Comparison of ENCODE assay signal across 9 mouse cellular contexts in genomic region chr11:84523321-84523831, GRCm38 (mm10). TPM values are rescaled to one million over a fixed set of nuclear protein-coding genes. Genes with fewer than 3 reads are reported as not detected.
DNase-seq lines count a peak whose midpoint lies in the region; ATAC-seq lines count a peak whose summit lies in the region.
"Had no signal": no experiment of that assay in that cellular context is flagged by ENCODE, and none has a peak within 500 bp of the region (broad histone marks: within the 10 kb centered on the region; RNA-seq: fewer than 3 reads in every experiment).

No protein-coding gene starts in this region.

- WGBS in heart, embryonic 13.5 days: 1% methylated on average over 16 of the region's 16 CpGs
- WGBS in heart, embryonic 15.5 days: 2% methylated on average over 16 of the region's 16 CpGs
- WGBS in midbrain, embryonic 12.5 days: under 1% methylated on average over 16 of the region's 16 CpGs

- H3K36me3 ChIP-seq in heart, embryonic 13.5 days: no peaks in the 10 kb centered on the region
- no peaks in the 10 kb centered on the region for H3K36me3 ChIP-seq in heart, embryonic 15.5 days
- H3K36me3 ChIP-seq in midbrain, embryonic 12.5 days: no peaks in the 10 kb centered on the region
- H3K36me3 ChIP-seq: limb, embryonic 15.5 days had no signal

- peak overlapping the region; percentile 81 for H3K4me2 ChIP-seq in heart, embryonic 13.5 days
- H3K4me2 ChIP-seq in heart, embryonic 15.5 days: 0 out of 2 replicates have a peak overlapping the region, but pooled peaks have one; percentile 91
- peak overlapping the region; percentile 82 for H3K4me2 ChIP-seq in midbrain, embryonic 12.5 days (replicated peaks)

- no peak overlapping the region for H3K27ac ChIP-seq in heart, embryonic 13.5 days (replicated peaks)
- H3K27ac ChIP-seq in heart, embryonic 15.5 days: no peak overlapping the region
- H3K27ac ChIP-seq in midbrain, embryonic 12.5 days (replicated peaks): peak overlapping the region; percentile 81
- H3K27ac ChIP-seq: limb, embryonic 15.5 days had no signal

- peaks cover 100% of the 10 kb centered on the region for H3K27me3 ChIP-seq in heart, embryonic 13.5 days (replicated peaks)
- H3K27me3 ChIP-seq in heart, embryonic 15.5 days: peaks cover 100% of the 10 kb centered on the region
- peaks cover 99% of the 10 kb centered on the region for H3K27me3 ChIP-seq in midbrain, embryonic 12.5 days

- H3K9ac ChIP-seq in heart, embryonic 13.5 days: no peak overlapping the region
- no peak overlapping the region for H3K9ac ChIP-seq in heart, embryonic 15.5 days
- peak overlapping the region; percentile 79 for H3K9ac ChIP-seq in midbrain, embryonic 12.5 days (replicated peaks)
- H3K9ac ChIP-seq: limb, embryonic 15.5 days had no signal

- H3K4me3 ChIP-seq in heart, embryonic 13.5 days: peak overlapping the region; percentile 57
- H3K4me3 ChIP-seq in heart, embryonic 15.5 days: no peak overlapping the region
- H3K4me3 ChIP-seq in midbrain, embryonic 12.5 days: peak overlapping the region; percentile 57

- no peak for DNase-seq in heart, adult 9 months (ENCODE audit: low spot score in 2 of 2)
- peak; percentile 66 to 71 for DNase-seq in cerebellum, adult 18-20 months
- no peak for DNase-seq in thymus, postnatal 36 days
- DNase-seq in right cerebral cortex, postnatal 10 days (ENCODE audit: low spot score in 2 of 2): no peak
- DNase-seq in right cerebral cortex, postnatal 14 days: no peak

- ATAC-seq in heart, embryonic 13.5 days (ENCODE audit: extremely low read depth, insufficient number of reproducible peaks, low FRiP score, low TSS enrichment): no peak
- ATAC-seq in heart, embryonic 15.5 days (replicated peaks; ENCODE audit: insufficient number of reproducible peaks, insufficient read depth, low FRiP score, low read depth): no peak
- no peak for ATAC-seq in midbrain, embryonic 12.5 days (ENCODE audit: low FRiP score, low read depth)

- H3K9me3 ChIP-seq in heart, embryonic 13.5 days: no peaks in the 10 kb centered on the region
- no peaks in the 10 kb centered on the region for H3K9me3 ChIP-seq in heart, embryonic 15.5 days (replicated peaks)
- H3K9me3 ChIP-seq in midbrain, embryonic 12.5 days: no peaks in the 10 kb centered on the region
- H3K9me3 ChIP-seq: limb, embryonic 15.5 days had no signal

- peaks cover 45% of the 10 kb centered on the region for H3K4me1 ChIP-seq in heart, embryonic 13.5 days
- peaks cover 34% of the 10 kb centered on the region for H3K4me1 ChIP-seq in heart, embryonic 15.5 days (replicated peaks)
- H3K4me1 ChIP-seq in midbrain, embryonic 12.5 days: peaks cover 35% of the 10 kb centered on the region

RNA-seq across cellular contexts. Expression of gene Lhx1, which starts 2.0 kb away (rescaled TPM):
- polyA plus RNA-seq in heart, embryonic 13.5 days (2015; fragmentation: Nextera tagmentation; extraction: Ambion mirVana): 0.06 TPM in 1 of 2 replicates, not detected in the other
- 0.08 TPM in 1 of 2 replicates, not detected in the other for polyA plus RNA-seq in heart, embryonic 15.5 days (2015; fragmentation: Nextera tagmentation; extraction: Ambion mirVana)
- polyA plus RNA-seq in midbrain, embryonic 12.5 days (2016; fragmentation: Nextera tagmentation; extraction: Ambion mirVana): 50.5 and 55.0 TPM in 2 replicates

RNA-seq across cellular contexts. Expression of gene Aatf, which starts 10.1 kb away (rescaled TPM):
- 28.2 and 29.8 TPM in 2 replicates for polyA plus RNA-seq in heart, embryonic 13.5 days (2015; fragmentation: Nextera tagmentation; extraction: Ambion mirVana)
- polyA plus RNA-seq in heart, embryonic 15.5 days (2015; fragmentation: Nextera tagmentation; extraction: Ambion mirVana): 26.2 and 28.3 TPM in 2 replicates
- 56.6 and 58.8 TPM in 2 replicates for polyA plus RNA-seq in midbrain, embryonic 12.5 days (2016; fragmentation: Nextera tagmentation; extraction: Ambion mirVana)

Comparison
In these comparisons a context has a peak if more than half of its experiments do, and no peak if none do; other contexts are left out.
1. DNase-seq: peak in cerebellum, adult 18-20 months (2 of 2); none in heart, adult 9 months (0 of 2), thymus, postnatal 36 days (0 of 2), right cerebral cortex, postnatal 10 days (0 of 2) and right cerebral cortex, postnatal 14 days (single experiment).
2. RNA of gene Lhx1, which starts 2.0 kb away (polyA plus RNA-seq): 50.5 to 55.0 TPM in midbrain, embryonic 12.5 days; 0.08 TPM in heart, embryonic 15.5 days and 0.06 TPM in heart, embryonic 13.5 days; every median in the first group is over 10 times any median in the second.
3. Peak in every context shown above with its lines, with median percentiles within 50 percentile points of each other: H3K4me2 ChIP-seq.